Mouse (Mus musculus) hindbrain, embryonic 16.5 days (tissue): ENCODE results near the gene B3gnt8. TPM values are rescaled to one million over a fixed set of nuclear protein-coding genes. Genes with fewer than 3 reads are reported as not detected.

ENCODE experiments used
- ATAC-seq: fragments of 200-750 bp; cut with Nextera tagmentation; 2 replicates; pipeline ENCODE4 v1.8.0; 2017; ENCODE audit warnings: moderate TSS enrichment, moderate library complexity
- H3K27ac ChIP-seq: fragments of 300-500 bp; sonication (generic); 2 replicates; pipeline ENCODE4 v1.5.1; 2014; ENCODE audit warnings: low read depth, mild to moderate bottlenecking, control low read depth, low read length, moderate library complexity
- H3K27me3 ChIP-seq: fragments of 300-500 bp; sonication (generic); replicated peaks from 2 replicates; pipeline ENCODE4 v1.6.1; 2014; ENCODE audit warnings: low read length; ENCODE audit not compliant: control insufficient read depth, insufficient read depth
- H3K36me3 ChIP-seq: fragments of 300-500 bp; sonication (generic); 2 replicates; pipeline ENCODE4 v1.6.1; 2014; ENCODE audit warnings: mild to moderate bottlenecking, low read length, moderate library complexity, mixed read lengths; ENCODE audit not compliant: control insufficient read depth, insufficient read depth
- H3K4me1 ChIP-seq: fragments of 300-500 bp; sonication (generic); 2 replicates; pipeline ENCODE4 v1.6.1; 2014; ENCODE audit warnings: low read depth, low read length; ENCODE audit not compliant: control insufficient read depth, insufficient read depth
- H3K4me2 ChIP-seq: fragments of 300-500 bp; sonication (generic); 2 replicates; pipeline ENCODE4 v1.6.1; 2014; ENCODE audit warnings: mild to moderate bottlenecking, low read length, control low read depth, moderate library complexity
- H3K4me3 ChIP-seq: fragments of 300-500 bp; sonication (generic); 2 replicates; pipeline ENCODE4 v1.5.1; 2014; ENCODE audit warnings: mild to moderate bottlenecking, low read length, control low read depth, moderate library complexity
- H3K9ac ChIP-seq: fragments of 300-500 bp; sonication (generic); 2 replicates; pipeline ENCODE4 v1.6.1; 2014; ENCODE audit warnings: low read depth, mild to moderate bottlenecking, control low read depth, low read length, moderate library complexity
- H3K9me3 ChIP-seq: fragments of 300-500 bp; sonication (generic); 2 replicates; pipeline ENCODE4 v1.6.1; 2014; ENCODE audit warnings: mild to moderate bottlenecking, low read length, moderate library complexity; ENCODE audit not compliant: control insufficient read depth
- WGBS: fragments of 180-500 bp; shearing (Covaris S2); extraction: QIAGEN DNeasy Blood & Tissue Kit; methylation state at CpG from one replicate; pipeline ENCODE4 v1.1.7; 2014; 5-methylcytosine and 5-hydroxymethylcytosine counted together
- polyA plus RNA-seq: library from polyadenylated mRNA; unstranded; fragments of >200 nt; fragmentation: Nextera tagmentation; extraction: Ambion mirVana; gene quantifications from 2 replicates; pipeline ENCODE4 v1.2.1, GENCODE M21; 2015

The B3gnt8 gene
- polyA plus RNA-seq, 1 experiment from 2014 or later = 0.89 TPM

DNA sequence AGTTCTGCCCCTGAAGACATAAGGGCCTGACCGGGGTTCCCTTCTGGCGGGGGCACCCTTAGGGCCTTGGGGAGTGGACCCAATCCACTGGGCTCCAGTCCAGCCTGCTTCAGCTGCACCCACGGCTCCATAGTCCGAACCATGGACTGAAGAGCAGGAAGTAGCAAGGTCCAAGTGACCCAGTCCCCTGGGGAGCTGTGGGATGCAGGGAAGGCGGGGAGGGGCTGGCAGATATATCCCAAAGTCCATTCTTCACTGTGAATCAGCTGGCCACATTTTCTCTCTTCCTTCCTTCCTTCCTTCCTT is 10.8 kb upstream of the B3gnt8 start, which contains the start of gene Erich4:
Gene Erich4 (minus strand): TSS at position 187 of the 306 bp plus-strand sequence.
- no peaks in the 10 kb centered on the region for H3K9me3 ChIP-seq
- no peaks in the 10 kb centered on the region for H3K27me3 ChIP-seq
- no peak within 1 kb of the TSS for H3K4me2 ChIP-seq
- no peak within 1 kb of the TSS for H3K27ac ChIP-seq
- peaks cover 3% of the 10 kb centered on the region for H3K4me1 ChIP-seq
- no peak within 1 kb of the TSS for H3K4me3 ChIP-seq
- H3K36me3 ChIP-seq = no peaks in the 10 kb centered on the region
- 79% methylated on average over 5 of the region's 5 CpGs for WGBS
- ATAC-seq = no peak
- no peak within 1 kb of the TSS for H3K9ac ChIP-seq

DNA sequence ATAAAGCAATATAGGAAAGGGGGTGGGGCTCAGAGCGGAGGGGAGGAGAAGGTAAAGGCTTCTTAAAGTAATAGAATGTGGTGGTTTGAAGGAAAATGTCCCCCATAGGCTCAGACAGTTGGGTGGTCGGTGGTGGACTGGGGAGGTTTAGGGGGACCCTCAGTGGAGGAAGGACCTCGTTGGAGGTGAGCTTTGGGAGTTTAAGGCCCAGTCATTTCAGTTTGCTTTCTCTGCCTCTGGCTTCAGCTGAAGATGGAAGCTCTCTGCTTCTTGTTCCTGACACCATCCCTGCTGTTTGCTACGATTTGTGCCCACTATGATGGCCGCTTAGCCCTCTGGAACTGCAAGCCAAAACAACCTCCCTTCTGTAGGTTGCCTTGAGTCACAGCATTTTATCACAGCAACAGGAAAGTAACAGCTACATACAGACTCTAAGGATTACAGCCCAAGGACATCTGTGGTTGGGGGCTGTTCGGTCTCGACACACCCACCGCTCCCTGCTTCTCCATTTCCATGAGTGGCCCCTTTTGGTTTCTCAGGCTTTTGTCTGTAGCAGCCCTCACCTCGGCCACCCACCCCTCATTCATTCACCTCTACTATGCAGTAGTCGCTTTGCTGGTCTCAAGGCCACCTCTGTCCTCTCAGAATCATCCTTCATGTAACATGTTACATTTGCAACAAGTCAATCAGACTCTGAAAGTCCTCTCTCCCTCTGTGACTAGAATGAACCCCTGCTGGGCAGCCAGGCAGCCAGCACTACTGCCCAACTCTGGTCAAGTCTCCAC is 8.9 kb upstream of the B3gnt8 start:
- Histone ChIP-seq H3K27me3 (no peaks in the 10 kb centered on the region), H3K9ac (no peak overlapping the region), H3K4me2 (no peak overlapping the region), H3K4me1 (peaks cover 3% of the 10 kb centered on the region), H3K36me3 (no peaks in the 10 kb centered on the region), H3K4me3 (no peak overlapping the region), H3K27ac (no peak overlapping the region), H3K9me3 (no peaks in the 10 kb centered on the region)
- 81% methylated on average over 10 of the region's 10 CpGs for WGBS
- no peak for ATAC-seq

- H3K4me2 ChIP-seq = peak within 1 kb of the TSS; percentile 53
- H3K4me1 ChIP-seq = peaks cover 3% of the 10 kb centered on the region
- ATAC-seq = peak; percentile 97
- peak within 1 kb of the TSS; percentile 57 for H3K9ac ChIP-seq
- under 1% methylated on average over 53 of the region's 53 CpGs for WGBS
- H3K4me3 ChIP-seq = peak within 1 kb of the TSS; percentile 61
- no peaks in the 10 kb centered on the region for H3K27me3 ChIP-seq
- peak within 1 kb of the TSS; percentile 55 for H3K27ac ChIP-seq
- H3K9me3 ChIP-seq = no peaks in the 10 kb centered on the region
- no peaks in the 10 kb centered on the region for H3K36me3 ChIP-seq
Measured at GRCm38 (mm10) chr7:25618865-25619721, 7.4 kb upstream of the B3gnt8 start, which contains the start of gene Dmac2. Dmac2 (plus strand) TSS chr7:25619414.

GRCm38 (mm10) chr7:25619722-25619991 is 6.8 kb upstream of the B3gnt8 start:
- no peaks in the 10 kb centered on the region for H3K27me3 ChIP-seq
- H3K36me3 ChIP-seq = no peaks in the 10 kb centered on the region
- no peak for ATAC-seq
- H3K4me1 ChIP-seq = peaks cover 3% of the 10 kb centered on the region
- H3K4me2 ChIP-seq = peak overlapping the region; percentile 53
- peak overlapping the region; percentile 61 for H3K4me3 ChIP-seq
- H3K9ac ChIP-seq = peak overlapping the region; percentile 57
- H3K27ac ChIP-seq = no peak overlapping the region
- no peaks in the 10 kb centered on the region for H3K9me3 ChIP-seq
- WGBS = 20% methylated on average over 5 of the region's 5 CpGs

- WGBS = 96% methylated on average over 5 of the region's 5 CpGs
- Histone ChIP-seq H3K4me3 (no peak overlapping the region; the same call in 1 of the 2 replicates), H3K27ac (no peak overlapping the region), H3K9me3 (no peaks in the 10 kb centered on the region), H3K4me1 (peaks cover 3% of the 10 kb centered on the region), H3K27me3 (no peaks in the 10 kb centered on the region), H3K9ac (no peak overlapping the region), H3K36me3 (no peaks in the 10 kb centered on the region), H3K4me2 (peak overlapping the region; percentile 53)
- no peak for ATAC-seq
Measured at GRCm38 (mm10) chr7:25620101-25620500, 6.4 kb upstream of the B3gnt8 start.

DNA sequence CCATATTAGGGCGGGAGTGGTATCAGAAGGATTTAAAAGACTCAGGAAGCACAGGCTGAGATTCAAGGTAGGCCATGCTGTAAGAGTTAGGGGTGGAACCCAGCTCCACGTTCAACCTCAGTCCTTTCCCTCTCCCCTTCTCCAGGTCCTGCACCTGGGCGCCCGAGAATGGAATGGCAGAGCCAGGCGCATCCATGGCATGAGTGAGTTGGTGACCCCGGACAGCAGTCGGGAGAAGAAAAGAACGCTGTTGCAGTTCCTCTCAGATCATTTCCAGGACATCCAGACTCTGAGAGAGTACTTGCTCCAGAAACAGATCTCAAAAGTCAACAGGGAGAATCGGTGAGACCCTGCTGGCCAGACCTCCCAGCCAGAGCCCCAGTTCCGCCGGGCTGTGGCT is 5.7 kb upstream of the B3gnt8 start:
- H3K4me3 ChIP-seq = no peak overlapping the region
- no peak overlapping the region for H3K27ac ChIP-seq
- no peaks in the 10 kb centered on the region for H3K27me3 ChIP-seq
- no peaks in the 10 kb centered on the region for H3K36me3 ChIP-seq
- no peak overlapping the region for H3K4me2 ChIP-seq
- H3K4me1 ChIP-seq = peaks cover 3% of the 10 kb centered on the region
- H3K9me3 ChIP-seq = no peaks in the 10 kb centered on the region
- no peak overlapping the region for H3K9ac ChIP-seq
- ATAC-seq = no peak
- 94% methylated on average over 11 of the region's 11 CpGs for WGBS

DNA sequence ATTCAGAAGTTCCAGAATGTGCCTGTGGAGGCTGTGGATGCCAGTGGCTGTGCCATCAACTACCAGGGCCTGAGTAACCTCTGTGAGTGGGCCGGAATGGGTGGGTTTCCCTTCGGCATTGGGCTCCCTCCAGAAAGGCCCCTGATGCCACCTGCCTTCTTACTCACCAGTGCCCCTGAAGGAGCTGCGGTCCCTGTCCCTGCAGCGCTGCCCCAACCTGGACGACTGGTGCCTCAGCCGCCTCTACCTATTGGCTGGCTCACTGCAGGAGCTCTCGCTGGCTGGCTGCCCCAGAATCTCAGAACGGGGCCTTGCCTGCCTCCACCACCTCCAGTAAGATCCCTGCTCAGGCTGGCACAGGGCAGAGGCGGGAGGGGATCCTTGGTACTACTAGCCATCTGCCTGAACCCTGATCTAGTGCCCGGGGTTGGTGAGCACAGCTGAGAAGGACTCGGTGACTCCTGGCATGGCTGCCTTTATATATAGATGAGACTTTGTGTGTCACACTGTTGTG is 2.5 kb upstream of the B3gnt8 start:
- no peaks in the 10 kb centered on the region for H3K9me3 ChIP-seq
- H3K4me1 ChIP-seq = peaks cover under 1% of the 10 kb centered on the region; the same call in 1 of the 2 replicates
- H3K9ac ChIP-seq = no peak overlapping the region
- no peak overlapping the region for H3K27ac ChIP-seq
- WGBS = 91% methylated on average over 11 of the region's 11 CpGs
- no peak for ATAC-seq
- H3K27me3 ChIP-seq = peaks cover 7% of the 10 kb centered on the region; the same call in 1 of the 2 replicates
- H3K36me3 ChIP-seq = 0 out of 2 replicates have a peak, but pooled peaks cover 2% of the 10 kb centered on the region
- no peak overlapping the region for H3K4me3 ChIP-seq
- H3K4me2 ChIP-seq = no peak overlapping the region

DNA sequence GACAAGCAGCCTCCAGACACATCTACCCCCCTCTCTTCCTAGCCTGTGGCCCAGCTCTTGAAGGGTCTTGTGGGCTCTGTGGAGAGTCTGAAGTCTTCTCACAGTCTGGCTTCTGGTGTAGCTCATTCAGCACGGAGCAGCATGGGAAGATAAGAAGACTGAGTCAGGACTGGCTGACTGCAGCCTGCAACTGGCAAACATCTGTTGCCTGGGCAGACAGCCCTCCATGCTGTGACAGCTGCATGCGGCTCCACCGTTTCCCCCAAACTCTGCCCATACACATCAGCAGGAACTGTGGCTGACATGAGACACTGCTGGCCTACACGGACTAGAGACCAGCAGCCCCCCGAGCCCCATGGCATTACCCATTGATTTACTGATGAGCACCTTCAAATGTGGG is 1.6 kb upstream of the B3gnt8 start:
- H3K4me1 ChIP-seq = no peaks in the 10 kb centered on the region
- H3K4me2 ChIP-seq = no peak overlapping the region
- H3K27ac ChIP-seq = no peak overlapping the region
- H3K27me3 ChIP-seq = peaks cover 8% of the 10 kb centered on the region; the same call in 1 of the 2 replicates
- H3K36me3 ChIP-seq = peaks cover 8% of the 10 kb centered on the region
- H3K9me3 ChIP-seq = no peaks in the 10 kb centered on the region
- ATAC-seq = no peak
- no peak overlapping the region for H3K9ac ChIP-seq
- H3K4me3 ChIP-seq = no peak overlapping the region
- WGBS = 70% methylated on average over 5 of the region's 5 CpGs

DNA sequence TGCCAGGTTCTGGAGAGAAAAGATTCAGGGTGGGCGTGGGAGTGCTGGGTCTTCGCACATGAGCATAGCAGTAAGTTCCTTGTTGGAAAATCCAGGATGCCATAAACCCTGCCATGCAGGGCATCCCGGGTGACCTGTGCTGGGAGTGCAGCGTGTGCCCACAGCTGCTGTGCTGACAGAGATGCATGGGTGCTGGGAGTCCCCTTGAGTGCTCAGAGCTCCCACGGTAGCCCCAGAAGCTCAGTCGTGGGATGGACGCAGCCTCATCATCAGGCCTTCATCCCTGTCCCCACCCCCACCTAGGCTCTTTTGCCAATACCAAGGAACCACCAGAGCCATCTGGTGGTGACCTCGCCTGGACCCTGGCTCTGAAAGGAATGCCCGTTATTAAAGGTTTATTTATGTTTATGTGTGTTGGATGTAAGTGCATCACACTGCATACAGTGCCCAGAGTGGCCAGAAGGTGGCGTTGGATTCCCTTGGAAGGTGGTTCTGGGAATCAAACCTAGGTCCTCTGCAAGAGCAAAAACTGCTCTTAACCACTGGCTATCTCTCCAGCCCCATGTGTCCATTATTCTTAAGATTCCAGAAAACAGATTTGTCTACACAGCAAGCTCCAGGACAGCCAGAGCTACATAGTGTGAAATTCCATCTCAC is 732 bp upstream of the B3gnt8 start:
- Histone ChIP-seq H3K9ac (no peak overlapping the region), H3K4me2 (no peak overlapping the region), H3K4me3 (no peak overlapping the region), H3K4me1 (no peaks in the 10 kb centered on the region), H3K36me3 (peaks cover 13% of the 10 kb centered on the region), H3K27me3 (peaks cover 8% of the 10 kb centered on the region; the same call in 1 of the 2 replicates), H3K27ac (no peak overlapping the region), H3K9me3 (no peaks in the 10 kb centered on the region)
- ATAC-seq = no peak
- WGBS = 80% methylated on average over 10 of the region's 10 CpGs
